Mouse (Mus musculus): ENCODE measurements at regions not wholly inside any gene's neighbourhood (a gene's known extent, or its start where the extent isn't known, plus 50 kb on each side); places are given as distances from the start of the nearest gene placed in this dataset.

GRCm38 (mm10) chr8:112933815-112934214, 364.0 kb downstream of the Cntnap4 start:
- DNase-seq (ENCODE audit: low spot score in 2 of 2), result no peak

- no peak for DNase-seq (ENCODE audit: low spot score in 2 of 2)
Measured at GRCm38 (mm10) chr8:112935411-112935810, 365.6 kb downstream of the Cntnap4 start.

DNA sequence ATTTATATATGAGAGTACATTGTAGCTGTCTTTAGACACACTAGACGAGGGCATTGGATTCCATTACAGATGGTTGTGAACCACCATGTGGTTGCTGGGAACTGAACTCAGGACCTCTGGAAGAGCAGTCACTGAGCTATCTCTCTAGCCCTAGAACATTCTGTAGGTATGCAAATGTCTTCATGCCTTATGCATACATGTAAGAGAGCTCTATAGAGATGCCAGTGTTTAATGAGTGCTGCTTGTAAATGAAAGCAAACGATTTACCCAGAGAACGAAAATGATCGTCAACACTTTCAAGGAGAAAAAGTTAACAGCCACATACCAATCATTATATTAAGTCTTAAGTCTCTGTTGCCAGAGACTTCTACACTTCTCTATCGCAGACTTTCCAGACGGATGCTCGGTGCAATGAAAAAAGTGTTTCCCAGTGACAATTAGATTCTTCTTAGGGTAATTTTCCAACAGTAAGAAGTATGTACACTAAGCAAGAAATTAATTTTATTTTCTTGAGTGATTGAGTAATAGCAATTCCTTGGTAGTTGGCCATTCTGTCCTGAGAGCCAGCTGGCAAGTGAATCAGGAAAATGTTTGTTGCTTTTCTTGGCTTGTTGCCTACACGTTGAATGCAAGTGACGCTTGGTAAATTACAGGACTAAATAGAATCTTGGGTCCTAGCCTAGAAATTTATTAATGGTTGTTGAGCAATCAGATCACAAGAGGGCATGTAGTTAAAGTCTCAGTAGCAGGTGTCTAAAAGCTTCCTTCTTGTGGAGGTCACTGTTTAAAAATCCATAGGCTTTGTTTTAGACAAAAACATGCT, 366.3 kb downstream of the Cntnap4 start:
- peak in 1 of 2 experiments; percentile 2 for DNase-seq (ENCODE audit: low spot score in 2 of 2)

- no peak for DNase-seq (ENCODE audit: low spot score in 2 of 2)
Measured at GRCm38 (mm10) chr8:112972418-112972817, 402.6 kb downstream of the Cntnap4 start.

- DNase-seq (ENCODE audit: low spot score in 2 of 2), result no peak
Measured at GRCm38 (mm10) chr8:112975734-112976133, 405.9 kb downstream of the Cntnap4 start.

DNA sequence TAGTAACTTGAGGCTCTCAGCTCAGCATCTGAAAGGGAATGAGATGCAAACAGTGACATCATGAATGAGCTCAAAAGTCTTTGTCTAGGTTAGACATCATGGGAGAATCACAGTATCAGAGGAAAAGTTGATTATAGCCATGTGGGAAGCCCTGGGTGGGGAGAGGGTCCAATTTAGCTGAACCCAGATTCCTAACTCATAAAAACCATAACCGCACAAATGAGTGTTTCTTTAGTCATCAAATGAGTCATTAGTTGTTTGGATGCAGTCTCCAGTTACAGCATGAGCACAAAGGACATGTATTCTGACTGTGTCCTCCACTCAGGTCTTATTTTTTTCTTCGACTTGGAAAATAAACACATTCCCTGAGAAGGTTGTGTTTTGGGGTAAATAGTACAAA, 406.5 kb downstream of the Cntnap4 start:
- no peak for DNase-seq (ENCODE audit: low spot score in 2 of 2)

GRCm38 (mm10) chr8:112993781-112994180, 423.9 kb downstream of the Cntnap4 start:
- DNase-seq (ENCODE audit: low spot score in 2 of 2), result no peak

- no peak for DNase-seq (ENCODE audit: low spot score in 2 of 2)
Measured at GRCm38 (mm10) chr8:113007356-113007755, 437.5 kb downstream of the Cntnap4 start.

- DNase-seq (ENCODE audit: low spot score in 2 of 2), result no peak
Measured at GRCm38 (mm10) chr8:113028880-113029279, 459.0 kb downstream of the Cntnap4 start.

DNA sequence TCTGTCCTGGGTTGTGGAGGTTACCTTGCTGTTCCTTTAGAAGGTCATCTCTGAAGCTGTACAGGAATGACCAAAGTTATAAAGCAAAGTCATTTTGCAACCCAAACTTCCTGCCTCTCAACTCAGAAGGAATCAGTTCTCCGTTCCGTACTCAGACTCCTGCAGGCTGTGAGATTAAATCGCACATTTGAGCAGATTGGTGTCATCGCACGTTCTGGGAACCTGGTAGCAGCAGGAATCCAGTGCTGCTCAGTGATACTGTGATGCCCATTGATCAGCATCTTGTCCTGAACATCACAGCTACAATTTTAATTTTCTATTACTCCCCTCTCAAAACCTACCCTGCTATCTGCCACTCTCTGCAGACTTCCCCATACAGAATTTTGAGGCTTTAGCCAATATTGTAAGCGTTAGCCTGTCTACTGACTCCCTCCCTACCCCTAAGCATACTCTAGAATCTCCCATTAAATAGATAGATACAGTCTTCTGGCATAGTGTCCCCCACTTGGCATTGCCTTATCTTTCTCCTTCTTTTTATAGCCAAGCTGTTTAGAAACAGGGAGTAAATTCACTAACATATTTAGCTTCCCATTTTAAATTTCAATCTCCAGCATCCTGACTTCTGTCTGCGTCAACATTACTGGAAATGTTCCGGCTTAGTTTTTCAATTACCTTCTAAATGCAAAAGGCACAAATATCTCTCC, 482.1 kb downstream of the Cntnap4 start:
- no peak for DNase-seq (ENCODE audit: low spot score in 2 of 2)

- no peak for DNase-seq (ENCODE audit: low spot score in 2 of 2)
Measured at GRCm38 (mm10) chr8:113065246-113066169, 495.7 kb downstream of the Cntnap4 start.

- DNase-seq (ENCODE audit: low spot score in 2 of 2), result no peak
Measured at GRCm38 (mm10) chr8:113066170-113066708, 496.4 kb downstream of the Cntnap4 start.

GRCm38 (mm10) chr8:113083976-113084375, 514.1 kb downstream of the Cntnap4 start:
- DNase-seq (ENCODE audit: low spot score in 2 of 2), result no peak

GRCm38 (mm10) chr8:113087586-113087985, 517.7 kb downstream of the Cntnap4 start:
- DNase-seq (ENCODE audit: low spot score in 2 of 2), result no peak

GRCm38 (mm10) chr8:113111665-113112064, 523.7 kb upstream of the Mon1b start:
- no peak for DNase-seq (ENCODE audit: low spot score in 2 of 2)

DNA sequence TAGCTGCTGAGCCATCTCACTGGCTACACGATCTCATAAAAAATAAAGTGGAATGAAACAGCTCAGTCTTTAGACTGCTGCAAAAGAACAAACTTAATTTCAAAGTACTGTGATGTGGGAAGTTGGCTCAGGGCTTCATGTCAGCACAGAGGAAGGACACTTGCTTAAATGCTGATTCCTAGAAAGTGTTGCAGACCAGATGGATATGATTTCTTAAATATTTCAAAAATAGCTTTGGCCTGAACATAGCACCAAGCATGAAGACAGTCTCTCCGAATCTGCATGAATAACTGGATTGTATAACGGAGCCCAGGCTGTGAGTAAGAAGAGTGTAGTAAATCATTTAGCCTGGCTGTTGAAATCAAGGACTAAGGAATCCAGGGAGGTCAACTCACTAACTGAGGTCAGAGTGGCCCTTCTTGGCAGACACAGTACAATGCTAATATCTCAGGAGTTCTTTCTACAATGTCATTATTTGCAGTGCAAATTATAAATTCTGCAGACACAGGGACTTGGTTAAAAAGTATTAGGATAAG, 521.2 kb upstream of the Mon1b start:
- no peak for DNase-seq (ENCODE audit: low spot score in 2 of 2)

DNA sequence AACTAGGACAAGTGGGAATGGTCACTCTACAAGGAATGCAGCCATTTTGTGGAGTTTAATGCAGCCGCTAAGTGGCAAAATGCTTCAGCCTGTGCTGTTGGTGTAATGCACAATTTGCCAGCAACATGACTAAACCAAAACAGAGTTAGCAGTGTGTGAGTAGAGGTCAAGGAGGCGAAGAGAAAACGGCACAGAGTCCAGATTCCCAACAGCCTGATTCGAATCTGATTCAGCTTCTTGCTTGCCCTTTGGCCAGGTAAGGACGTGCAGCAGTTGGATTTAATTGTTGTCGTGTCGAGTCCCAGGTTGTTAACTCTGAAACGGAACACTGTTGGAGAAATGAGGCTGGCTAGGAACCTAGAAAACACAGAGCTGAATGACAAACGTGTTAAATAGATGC, 518.1 kb upstream of the Mon1b start:
- DNase-seq (ENCODE audit: low spot score in 2 of 2), result no peak

GRCm38 (mm10) chr8:113125586-113125985, 509.8 kb upstream of the Mon1b start:
- no peak for DNase-seq (ENCODE audit: low spot score in 2 of 2)

DNA sequence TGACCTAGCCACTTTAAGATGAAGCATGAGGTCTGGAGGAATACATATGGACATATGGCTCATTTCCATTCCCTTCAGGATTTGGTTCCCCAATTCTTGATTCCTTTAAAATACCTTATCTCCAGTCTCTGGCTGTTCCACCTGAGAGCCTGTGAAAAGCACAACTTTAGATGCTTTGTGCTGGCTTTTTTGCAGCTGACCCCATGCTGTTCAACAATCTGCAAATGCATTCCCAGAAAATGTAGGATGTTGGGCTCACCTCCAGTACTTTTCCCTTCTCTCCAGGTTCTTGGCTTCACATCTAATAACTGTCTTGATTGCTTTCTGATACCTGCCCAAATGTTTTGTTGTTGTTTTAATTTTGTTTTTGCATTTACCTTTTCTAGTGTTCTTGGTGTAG, 498.0 kb upstream of the Mon1b start:
- no peak for DNase-seq (ENCODE audit: low spot score in 2 of 2)

GRCm38 (mm10) chr8:113140021-113140420, 495.4 kb upstream of the Mon1b start:
- no peak for DNase-seq (ENCODE audit: low spot score in 2 of 2)

DNA sequence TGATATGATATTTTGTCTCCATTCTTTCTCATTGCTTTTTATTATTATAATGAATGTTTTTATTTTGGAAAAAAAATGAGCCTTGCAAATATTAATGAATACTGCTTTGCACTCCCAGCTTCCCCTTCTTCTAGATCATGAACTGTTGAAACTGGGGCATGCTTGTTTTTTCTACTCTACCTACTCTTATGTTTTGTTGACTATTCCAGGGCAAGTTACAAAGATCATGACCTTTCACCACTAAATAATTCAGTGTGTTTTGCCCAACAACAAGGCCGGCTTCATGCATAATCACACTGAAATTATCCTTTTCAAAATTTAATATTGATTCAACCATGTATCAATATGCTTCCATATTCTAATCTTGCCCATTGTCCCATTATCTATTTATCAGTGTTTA, 494.3 kb upstream of the Mon1b start:
- no peak for DNase-seq (ENCODE audit: low spot score in 2 of 2)
